Mouse (Mus musculus) limb, embryonic 12.5 days (tissue): ENCODE measurements around the gene 1700029I15Rik. TPM values are rescaled to one million over a fixed set of nuclear protein-coding genes. Genes with fewer than 3 reads are reported as not detected.

Source experiments
- ATAC-seq: fragments of 200-750 bp; cut with Nextera tagmentation; 2 replicates; pipeline ENCODE4 v1.8.0; 2017; ENCODE audit warnings: low read depth, moderate TSS enrichment; ENCODE audit not compliant: insufficient number of reproducible peaks, insufficient read depth, low FRiP score, low TSS enrichment
- H3K27ac ChIP-seq: fragments of 300-500 bp; sonication (generic); 2 replicates; pipeline ENCODE4 v1.5.1; 2016; ENCODE audit warnings: mild to moderate bottlenecking, moderate library complexity
- H3K27me3 ChIP-seq: fragments of 300-500 bp; sonication (generic); 2 replicates; pipeline ENCODE4 v1.6.1; 2016; ENCODE audit warnings: mild to moderate bottlenecking, moderate library complexity
- H3K36me3 ChIP-seq: fragments of 300-500 bp; sonication (generic); 2 replicates; pipeline ENCODE4 v1.6.1; 2016; ENCODE audit warnings: mild to moderate bottlenecking, moderate library complexity
- H3K4me1 ChIP-seq: fragments of 300-500 bp; sonication (generic); replicated peaks from 2 replicates; pipeline ENCODE4 v1.6.1; 2016
- H3K4me2 ChIP-seq: fragments of 300-500 bp; sonication (generic); 2 replicates; pipeline ENCODE4 v1.6.1; 2016; ENCODE audit warnings: mild to moderate bottlenecking, moderate library complexity
- H3K4me3 ChIP-seq: fragments of 300-500 bp; sonication (generic); replicated peaks from 2 replicates; pipeline ENCODE4 v1.5.1; 2016; ENCODE audit warnings: mild to moderate bottlenecking
- H3K9ac ChIP-seq: fragments of 300-500 bp; sonication (generic); replicated peaks from 2 replicates; pipeline ENCODE4 v1.6.1; 2016; ENCODE audit warnings: mild to moderate bottlenecking, moderate library complexity
- H3K9me3 ChIP-seq: fragments of 300-500 bp; sonication (generic); 2 replicates; pipeline ENCODE4 v1.6.1; 2016; ENCODE audit warnings: mild to moderate bottlenecking, moderate library complexity
- WGBS: fragments of 180-500 bp; shearing (Covaris S2); methylation state at CpG from one replicate; pipeline ENCODE4 v1.1.7; 2016; 5-methylcytosine and 5-hydroxymethylcytosine counted together
- polyA plus RNA-seq: library from polyadenylated mRNA; unstranded; fragments of >200 nt; fragmentation: Nextera tagmentation; extraction: Ambion mirVana; gene quantifications from 2 replicates; pipeline ENCODE4 v1.2.1, GENCODE M21; 2016

1700029I15Rik gene
- polyA plus RNA-seq, 1 experiment from 2014 or later: 3.0 TPM

GRCm38 (mm10) chr2:92386821-92387570 lies 4.7 kb downstream of the 1700029I15Rik start:
- Histone ChIP-seq H3K4me3 (no peak overlapping the region), H3K27ac (no peak overlapping the region), H3K9me3 (no peaks in the 10 kb centered on the region), H3K36me3 (peaks cover 51% of the 10 kb centered on the region), H3K9ac (no peak overlapping the region), H3K4me2 (no peak overlapping the region), H3K27me3 (no peaks in the 10 kb centered on the region), H3K4me1 (peaks cover 35% of the 10 kb centered on the region)
- 87% methylated on average over 30 of the region's 30 CpGs for WGBS
- no peak for ATAC-seq

DNA sequence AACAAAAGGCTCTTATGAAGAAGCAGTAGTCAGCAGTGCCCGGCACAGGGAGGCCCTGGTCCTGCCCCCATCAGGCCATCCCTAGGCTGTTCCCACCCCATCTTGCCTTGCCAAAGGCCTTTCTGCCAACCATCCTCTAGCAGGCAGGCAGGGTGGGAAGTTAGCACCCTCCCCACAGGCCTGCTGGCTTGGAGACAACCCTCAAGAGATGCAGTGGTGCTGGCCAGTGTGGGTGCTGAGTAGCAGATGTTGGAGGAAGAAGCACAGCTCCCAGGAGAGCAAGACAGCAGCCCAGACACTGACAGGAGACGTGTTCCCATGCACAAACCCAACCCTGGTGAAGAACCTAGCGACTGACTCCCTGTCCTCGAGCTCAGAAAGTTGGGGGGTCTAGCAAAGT lies 5.3 kb downstream of the 1700029I15Rik start:
- no peak for ATAC-seq
- WGBS: 90% methylated on average over 4 of the region's 4 CpGs
- Histone ChIP-seq H3K4me2 (no peak overlapping the region), H3K9ac (no peak overlapping the region), H3K27ac (no peak overlapping the region), H3K9me3 (no peaks in the 10 kb centered on the region), H3K4me3 (no peak overlapping the region), H3K27me3 (no peaks in the 10 kb centered on the region), H3K36me3 (peaks cover 45% of the 10 kb centered on the region), H3K4me1 (peaks cover 42% of the 10 kb centered on the region)

DNA sequence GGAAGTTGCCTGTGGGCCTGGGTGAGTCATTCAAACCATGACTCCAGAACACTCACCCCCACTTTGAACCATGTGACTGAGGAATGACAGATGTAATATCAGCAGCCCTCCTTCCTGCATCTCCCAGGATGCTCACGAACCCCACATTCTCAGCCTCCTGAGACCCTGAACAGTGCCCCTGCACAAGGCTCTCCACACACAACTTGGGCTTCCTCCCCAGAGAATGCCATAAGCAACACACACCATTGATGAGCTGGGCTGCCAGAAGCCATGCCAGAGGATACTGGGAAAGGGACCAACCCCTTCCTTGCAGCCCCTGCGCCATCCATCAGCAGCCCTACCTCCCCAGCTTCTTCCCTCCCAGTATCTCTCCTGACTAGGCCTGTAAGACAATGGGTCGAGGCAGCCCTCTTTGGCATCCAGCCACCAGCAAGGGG lies 5.8 kb downstream of the 1700029I15Rik start:
- peaks cover 46% of the 10 kb centered on the region for H3K4me1 ChIP-seq
- WGBS: 69% methylated on average over 3 of the region's 3 CpGs
- no peak overlapping the region for H3K27ac ChIP-seq

DNA sequence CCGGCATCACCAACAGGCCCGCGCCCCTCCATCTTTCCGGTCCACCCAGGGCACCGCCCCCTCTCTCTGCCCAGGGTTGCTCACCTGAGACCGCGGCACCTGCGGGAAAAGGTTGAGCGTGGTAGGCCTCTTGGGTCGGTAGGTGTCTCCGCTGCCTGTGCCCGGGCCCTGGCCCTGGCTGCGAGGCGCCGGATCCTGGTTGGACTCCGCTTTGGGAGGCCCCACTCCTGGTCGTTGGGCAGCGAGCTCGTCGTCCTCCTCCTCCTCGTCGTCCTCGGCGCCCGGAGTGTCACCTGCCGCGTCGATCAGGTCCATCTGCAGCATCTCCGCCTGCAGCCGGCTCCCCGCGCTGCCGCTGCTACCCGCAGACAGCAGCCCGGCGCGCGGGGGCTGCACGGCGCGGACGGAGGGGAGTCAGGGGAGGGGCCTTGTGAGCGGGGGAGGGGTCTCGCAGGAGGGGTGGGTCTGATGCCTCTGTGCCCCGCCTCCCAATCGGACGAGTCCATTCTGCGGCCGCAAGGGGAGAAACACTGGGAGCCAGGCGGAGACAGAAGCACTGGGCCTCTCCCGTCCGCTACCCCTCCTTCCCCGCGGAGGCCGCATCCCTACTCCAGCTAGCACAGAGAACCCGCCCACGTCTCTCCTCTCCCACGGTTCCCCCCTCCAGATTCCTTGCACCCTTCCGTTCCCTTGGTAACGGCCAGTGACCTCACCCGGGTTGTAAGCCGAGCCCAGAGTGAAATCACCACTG lies 6.7 kb downstream of the 1700029I15Rik start:
- Histone ChIP-seq H3K36me3 (peaks cover 31% of the 10 kb centered on the region), H3K9ac (peak overlapping the region; percentile 69), H3K4me1 (peaks cover 49% of the 10 kb centered on the region), H3K27me3 (no peaks in the 10 kb centered on the region), H3K9me3 (no peaks in the 10 kb centered on the region), H3K27ac (peak overlapping the region; percentile 78), H3K4me3 (peak overlapping the region; percentile 66), H3K4me2 (peak overlapping the region; percentile 89)
- WGBS: under 1% methylated on average over 61 of the region's 62 CpGs
- peak; percentile 88 for ATAC-seq

More for the DNA sequence above, 5.8 kb downstream of the 1700029I15Rik start:
- Histone ChIP-seq H3K4me2 (peak overlapping the region; percentile 89), H3K9me3 (no peaks in the 10 kb centered on the region), H3K9ac (peak overlapping the region; percentile 69), H3K27me3 (no peaks in the 10 kb centered on the region), H3K4me3 (peak overlapping the region; percentile 66), H3K36me3 (peaks cover 40% of the 10 kb centered on the region)
- ATAC-seq: no peak

DNA sequence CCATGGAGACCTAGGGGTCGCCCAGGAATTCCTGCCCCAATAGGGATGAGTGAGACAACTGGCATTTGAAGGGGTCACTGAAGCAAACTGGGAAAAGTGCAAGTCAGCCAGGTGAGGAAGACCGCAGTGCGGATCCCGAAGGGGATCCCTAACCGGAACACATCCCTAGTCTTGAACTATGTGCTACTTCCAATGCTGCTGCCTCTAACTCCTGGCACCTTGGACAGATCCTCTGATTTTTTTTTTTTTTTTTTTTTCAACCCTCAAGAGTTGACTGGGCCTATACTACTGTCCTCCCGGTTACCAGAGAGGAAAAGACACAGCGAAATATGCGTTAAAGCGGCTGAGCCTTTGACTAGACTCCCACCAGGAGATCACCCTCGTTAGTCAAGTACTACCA lies 7.3 kb downstream of the 1700029I15Rik start:
- H3K9me3 ChIP-seq: no peaks in the 10 kb centered on the region
- H3K9ac ChIP-seq: no peak overlapping the region
- peak overlapping the region; percentile 78 for H3K27ac ChIP-seq
- 5% methylated on average over 10 of the region's 10 CpGs for WGBS
- H3K27me3 ChIP-seq: no peaks in the 10 kb centered on the region
- peak overlapping the region; percentile 89 for H3K4me2 ChIP-seq
- no peak; the same call in 1 of the 2 replicates for ATAC-seq
- peaks cover 25% of the 10 kb centered on the region for H3K36me3 ChIP-seq
- H3K4me3 ChIP-seq: peak overlapping the region; percentile 66
- peaks cover 49% of the 10 kb centered on the region for H3K4me1 ChIP-seq

DNA sequence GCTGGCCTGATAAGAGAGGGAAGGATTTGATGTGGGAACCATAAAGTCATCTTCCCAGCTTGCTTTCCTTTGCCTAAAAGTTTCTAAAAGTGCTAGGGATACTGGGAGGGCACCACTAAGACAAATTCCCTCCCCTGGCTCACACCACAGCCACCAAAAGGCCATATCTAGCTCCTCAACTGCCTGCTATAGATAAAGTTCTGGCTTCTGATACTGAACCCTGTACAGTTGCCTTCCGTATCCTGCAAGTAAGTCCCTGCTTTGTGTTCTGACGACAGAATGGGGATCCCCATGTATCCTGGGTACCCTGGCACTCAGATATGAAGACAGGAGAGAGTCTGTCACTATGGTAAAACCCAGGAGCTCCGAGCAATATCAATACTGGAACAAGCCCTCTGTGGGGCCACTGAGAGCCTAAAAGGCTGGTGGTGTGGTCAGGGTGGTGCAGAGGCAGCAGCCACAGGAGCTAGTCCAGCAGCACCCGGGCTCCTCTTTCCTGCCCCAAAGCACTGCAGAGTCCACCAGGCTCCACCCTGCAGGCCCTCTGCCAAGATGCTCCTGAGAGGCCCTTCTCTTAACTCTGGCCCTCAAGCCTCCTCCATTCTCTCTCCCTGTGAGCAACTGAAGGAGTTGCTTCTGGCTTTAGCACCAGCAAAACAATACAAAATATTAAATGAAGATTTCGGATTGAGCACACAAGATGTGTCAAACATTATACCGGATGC lies 8.0 kb downstream of the 1700029I15Rik start:
- Histone ChIP-seq H3K27ac (no peak overlapping the region), H3K4me3 (no peak overlapping the region), H3K27me3 (no peaks in the 10 kb centered on the region), H3K9ac (no peak overlapping the region), H3K9me3 (no peaks in the 10 kb centered on the region), H3K4me1 (peaks cover 49% of the 10 kb centered on the region), H3K36me3 (peaks cover 18% of the 10 kb centered on the region), H3K4me2 (no peak overlapping the region)
- ATAC-seq: no peak
- 88% methylated on average over 6 of the region's 6 CpGs for WGBS

GRCm38 (mm10) chr2:92391116-92391515 lies 8.8 kb downstream of the 1700029I15Rik start:
- no peaks in the 10 kb centered on the region for H3K27me3 ChIP-seq
- 89% methylated on average over 8 of the region's 8 CpGs for WGBS
- no peak overlapping the region for H3K27ac ChIP-seq
- H3K4me2 ChIP-seq: peak overlapping the region; percentile 83
- 0 out of 2 replicates have a peak overlapping the region, but pooled peaks have one; percentile 18 for H3K9ac ChIP-seq
- H3K36me3 ChIP-seq: peaks cover 10% of the 10 kb centered on the region
- peak overlapping the region; percentile 44; the same call in 1 of the 2 replicates for H3K4me3 ChIP-seq
- ATAC-seq: no peak
- H3K4me1 ChIP-seq: peaks cover 49% of the 10 kb centered on the region
- H3K9me3 ChIP-seq: no peaks in the 10 kb centered on the region

DNA sequence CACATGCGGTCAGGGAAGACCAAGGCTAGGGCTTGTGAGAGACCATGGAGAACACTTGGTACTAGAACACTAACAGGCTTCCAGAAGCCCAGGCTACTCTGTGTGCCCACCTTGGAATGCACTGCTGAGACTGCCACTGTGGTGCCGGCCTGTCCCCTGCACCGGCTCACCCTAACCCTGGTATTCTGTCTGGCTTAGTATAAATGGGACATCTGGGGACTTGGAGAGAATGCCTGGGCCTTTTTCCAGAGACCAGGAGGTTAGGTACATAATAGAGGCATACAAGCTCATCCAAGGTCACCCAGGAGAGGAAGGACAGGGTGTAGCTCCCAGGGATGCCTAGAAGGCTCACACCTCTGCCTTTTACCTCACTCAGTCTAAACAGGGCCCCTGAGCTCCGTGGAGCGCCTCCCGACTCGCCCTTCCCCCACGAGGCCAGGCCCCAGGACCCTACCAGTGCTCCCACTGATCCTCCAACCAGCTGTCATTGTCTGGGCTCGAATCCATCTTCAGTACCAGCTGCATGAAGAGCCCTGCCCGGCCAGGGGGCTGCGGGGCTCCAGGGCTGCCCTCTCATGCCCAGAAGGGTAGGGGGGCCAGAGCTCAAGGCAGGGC lies 9.5 kb downstream of the 1700029I15Rik start:
- H3K4me1 ChIP-seq: peaks cover 49% of the 10 kb centered on the region

GRCm38 (mm10) chr2:92392318-92393264 lies 10.3 kb downstream of the 1700029I15Rik start:
- Histone ChIP-seq H3K36me3 (no peaks in the 10 kb centered on the region), H3K9ac (peak overlapping the region; percentile 68), H3K4me2 (peak overlapping the region; percentile 83), H3K4me3 (peak overlapping the region; percentile 44), H3K9me3 (no peaks in the 10 kb centered on the region), H3K27ac (peak overlapping the region; percentile 90), H3K4me1 (peaks cover 49% of the 10 kb centered on the region), H3K27me3 (peaks cover 5% of the 10 kb centered on the region; the same call in 1 of the 2 replicates)
- 3% methylated on average over 26 of the region's 26 CpGs for WGBS
- peak; percentile 8 for ATAC-seq

More for the DNA sequence above, 9.5 kb downstream of the 1700029I15Rik start:
- Histone ChIP-seq H3K4me2 (peak overlapping the region; percentile 83), H3K4me3 (peak overlapping the region; percentile 44), H3K27me3 (no peaks in the 10 kb centered on the region; the same call in 1 of the 2 replicates), H3K9me3 (no peaks in the 10 kb centered on the region), H3K36me3 (peaks cover 3% of the 10 kb centered on the region), H3K27ac (peak overlapping the region; percentile 90), H3K9ac (peak overlapping the region; percentile 68)
- no peak for ATAC-seq
- 22% methylated on average over 11 of the region's 11 CpGs for WGBS

- peaks cover 17% of the 10 kb centered on the region for H3K27me3 ChIP-seq
- WGBS: 78% methylated on average over 3 of the region's 3 CpGs
- H3K4me2 ChIP-seq: no peak overlapping the region
- H3K9me3 ChIP-seq: no peaks in the 10 kb centered on the region
- ATAC-seq: no peak
- no peak overlapping the region for H3K27ac ChIP-seq
- H3K9ac ChIP-seq: no peak overlapping the region
- H3K4me3 ChIP-seq: no peak overlapping the region
- H3K36me3 ChIP-seq: no peaks in the 10 kb centered on the region
- peaks cover 28% of the 10 kb centered on the region for H3K4me1 ChIP-seq
These were observed 13.2 kb downstream of the 1700029I15Rik start for GRCm38 (mm10) chr2:92395535-92395934.
